Mouse (Mus musculus) intestine, embryonic 14.5 days (tissue): Measurements from ENCODE around the gene Atp1a3. TPM values are rescaled to one million over a fixed set of nuclear protein-coding genes. Genes with fewer than 3 reads are reported as not detected.

Experiments
- ATAC-seq: fragments of 200-750 bp; cut with Nextera tagmentation; replicated peaks from 2 replicates; pipeline ENCODE4 v1.8.0; 2017; ENCODE audit warnings: low read depth, moderate number of reproducible peaks, moderate TSS enrichment, moderate library complexity; ENCODE audit not compliant: low FRiP score, low TSS enrichment
- DNase-seq: peaks from one replicate; pipeline ENCODE4 v3.0.0-alpha.2; 2018; ENCODE audit warnings: low spot score
- H3K27ac ChIP-seq: fragments of 300-500 bp; sonication (generic); 2 replicates; pipeline ENCODE4 v1.5.1; 2014; ENCODE audit warnings: low read depth, mild to moderate bottlenecking, control low read depth
- H3K27me3 ChIP-seq: fragments of 300-500 bp; sonication (generic); replicated peaks from 2 replicates; pipeline ENCODE4 v1.6.1; 2014; ENCODE audit warnings: low read length, control low read depth; ENCODE audit not compliant: control insufficient read depth, insufficient read depth
- H3K36me3 ChIP-seq: fragments of 300-500 bp; sonication (generic); 2 replicates; pipeline ENCODE4 v1.6.1; 2014; ENCODE audit warnings: low read length, control low read depth; ENCODE audit not compliant: control insufficient read depth, insufficient read depth
- H3K4me1 ChIP-seq: fragments of 300-500 bp; sonication (generic); replicated peaks from 2 replicates; pipeline ENCODE4 v1.6.1; 2014; ENCODE audit warnings: low read length, control low read depth, mixed read lengths; ENCODE audit not compliant: control insufficient read depth, insufficient read depth
- H3K4me2 ChIP-seq: fragments of 300-500 bp; sonication (generic); 2 replicates; pipeline ENCODE4 v1.6.1; 2014; ENCODE audit warnings: low read length
- H3K4me3 ChIP-seq: fragments of 300-500 bp; sonication (generic); 2 replicates; pipeline ENCODE4 v1.5.1; 2014; ENCODE audit warnings: low read depth, low read length, control low read depth, mixed read lengths
- H3K9ac ChIP-seq: fragments of 300-500 bp; sonication (generic); 2 replicates; pipeline ENCODE4 v1.6.1; 2014; ENCODE audit warnings: mild to moderate bottlenecking, low read length
- H3K9me3 ChIP-seq: fragments of 300-500 bp; sonication (generic); 2 replicates; pipeline ENCODE4 v1.6.1; 2016; ENCODE audit warnings: low read length, control low read depth; ENCODE audit not compliant: control insufficient read depth
- WGBS: fragments of 180-500 bp; shearing (Covaris S2); extraction: QIAGEN DNeasy Blood & Tissue Kit; methylation state at CpG from one replicate; pipeline ENCODE4 v1.1.7; 2014; 5-methylcytosine and 5-hydroxymethylcytosine counted together
- polyA plus RNA-seq: library from polyadenylated mRNA; unstranded; fragments of >200 nt; fragmentation: Nextera tagmentation; extraction: Ambion mirVana; gene quantifications from 2 replicates; pipeline ENCODE4 v1.2.1, GENCODE M21; 2014

Atp1a3 gene
- polyA plus RNA-seq, 1 experiment from 2014 or later = 4.1 TPM

DNA sequence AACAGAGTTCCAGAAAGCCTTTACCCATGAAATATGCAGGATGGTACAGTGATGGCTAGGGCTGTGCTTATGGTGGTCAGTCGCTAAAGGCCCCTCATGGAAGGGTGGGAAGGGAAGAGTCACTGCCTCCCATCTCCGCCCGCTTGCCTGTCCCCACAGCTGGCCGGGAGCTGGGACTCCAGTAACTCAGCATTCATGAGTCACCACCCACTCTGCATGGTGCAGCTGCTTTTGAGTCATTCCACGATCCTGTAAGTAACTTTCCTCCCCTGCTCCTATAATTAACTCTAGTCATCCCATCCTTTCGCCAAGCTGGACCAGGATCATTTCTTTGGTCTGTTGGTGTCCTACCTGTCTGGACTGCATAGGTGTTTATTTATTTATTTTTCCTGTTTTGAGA, 12.7 kb downstream of the Atp1a3 start:
- no peak overlapping the region for H3K27ac ChIP-seq
- H3K9ac ChIP-seq = no peak overlapping the region
- no peaks in the 10 kb centered on the region for H3K36me3 ChIP-seq
- ATAC-seq (no peak), DNase-seq (no peak)
- no peaks in the 10 kb centered on the region for H3K9me3 ChIP-seq
- H3K4me1 ChIP-seq = no peaks in the 10 kb centered on the region
- H3K4me3 ChIP-seq = no peak overlapping the region
- 79% methylated on average over 6 of the region's 6 CpGs for WGBS
- no peak overlapping the region for H3K4me2 ChIP-seq
- H3K27me3 ChIP-seq = no peaks in the 10 kb centered on the region

DNA sequence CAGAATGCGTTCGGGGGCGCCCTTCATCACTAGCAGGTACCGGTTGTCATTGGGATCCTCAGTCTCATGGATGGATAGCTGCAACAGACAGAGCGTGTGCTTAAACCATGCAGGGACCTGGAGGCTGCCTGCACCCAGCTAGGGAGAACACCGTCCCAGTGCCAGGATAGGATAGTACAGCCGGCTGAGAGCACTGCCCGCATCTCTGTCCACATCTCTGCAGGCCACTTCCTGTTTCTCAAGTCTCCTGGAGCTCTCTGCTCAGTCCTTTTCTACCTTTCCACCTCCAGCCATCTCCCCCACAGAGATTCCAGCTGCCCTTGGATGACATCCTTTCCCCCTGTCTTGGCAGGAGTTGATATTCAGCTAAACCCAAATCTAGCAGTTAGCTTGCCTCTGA, 15.3 kb downstream of the Atp1a3 start:
- no peak overlapping the region for H3K9ac ChIP-seq
- H3K36me3 ChIP-seq = no peaks in the 10 kb centered on the region
- H3K9me3 ChIP-seq = no peaks in the 10 kb centered on the region
- H3K4me2 ChIP-seq = no peak overlapping the region
- ATAC-seq (no peak), DNase-seq (no peak)
- no peaks in the 10 kb centered on the region for H3K4me1 ChIP-seq
- 86% methylated on average over 8 of the region's 8 CpGs for WGBS
- no peak overlapping the region for H3K4me3 ChIP-seq
- no peak overlapping the region for H3K27ac ChIP-seq
- no peaks in the 10 kb centered on the region for H3K27me3 ChIP-seq

DNA sequence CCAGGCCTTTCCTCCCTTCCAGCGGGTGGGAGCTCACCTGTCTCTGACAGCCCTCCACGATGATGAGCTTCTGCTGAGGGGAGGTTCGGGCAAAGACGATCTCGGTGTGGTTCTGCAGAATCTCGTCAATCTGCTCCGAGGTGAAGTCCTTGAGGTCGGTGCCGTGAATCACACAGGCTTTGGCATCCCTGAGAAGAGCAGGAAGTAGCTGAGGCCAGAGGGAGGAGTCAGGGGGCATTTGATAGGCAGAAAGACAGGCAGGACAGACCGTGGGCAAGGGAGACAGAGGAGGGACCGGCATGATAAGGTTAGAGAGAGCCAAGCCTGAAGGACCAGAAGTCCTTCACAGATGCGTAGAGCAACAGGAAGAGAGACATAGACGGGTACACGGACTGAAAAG, 17.8 kb downstream of the Atp1a3 start:
- WGBS = 85% methylated on average over 14 of the region's 14 CpGs
- Histone ChIP-seq H3K4me2 (no peak overlapping the region), H3K9me3 (no peaks in the 10 kb centered on the region), H3K27me3 (no peaks in the 10 kb centered on the region), H3K36me3 (no peaks in the 10 kb centered on the region), H3K27ac (no peak overlapping the region), H3K4me1 (no peaks in the 10 kb centered on the region), H3K4me3 (no peak overlapping the region), H3K9ac (no peak overlapping the region)
- DNase-seq (no peak), ATAC-seq (no peak)

DNA sequence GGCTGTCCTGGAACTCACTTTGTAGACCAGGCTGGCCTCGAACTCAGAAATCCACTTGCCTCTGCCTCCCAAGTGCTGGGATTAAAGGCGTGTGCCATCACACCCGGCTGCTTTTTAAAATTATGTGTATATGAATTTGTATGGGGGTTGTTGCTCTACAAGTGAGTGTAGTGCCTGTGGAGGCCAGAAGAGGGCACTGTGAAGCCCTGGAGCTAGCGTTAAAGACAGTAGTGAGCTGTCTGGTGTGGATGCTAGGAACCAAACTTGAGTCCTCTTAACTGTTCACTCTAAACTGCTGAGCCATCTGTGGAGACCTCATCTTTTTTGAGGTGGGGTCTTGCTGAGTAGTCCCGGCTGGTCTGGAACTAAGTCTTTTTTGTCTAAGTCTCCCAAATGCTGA, 20.0 kb downstream of the Atp1a3 start:
- no peak overlapping the region for H3K9ac ChIP-seq
- H3K27me3 ChIP-seq = no peaks in the 10 kb centered on the region
- WGBS = 68% methylated on average over 5 of the region's 5 CpGs
- no peak overlapping the region for H3K4me3 ChIP-seq
- H3K27ac ChIP-seq = no peak overlapping the region
- no peaks in the 10 kb centered on the region for H3K4me1 ChIP-seq
- DNase-seq (no peak), ATAC-seq (no peak)
- no peak overlapping the region for H3K4me2 ChIP-seq
- no peaks in the 10 kb centered on the region for H3K36me3 ChIP-seq
- H3K9me3 ChIP-seq = no peaks in the 10 kb centered on the region

DNA sequence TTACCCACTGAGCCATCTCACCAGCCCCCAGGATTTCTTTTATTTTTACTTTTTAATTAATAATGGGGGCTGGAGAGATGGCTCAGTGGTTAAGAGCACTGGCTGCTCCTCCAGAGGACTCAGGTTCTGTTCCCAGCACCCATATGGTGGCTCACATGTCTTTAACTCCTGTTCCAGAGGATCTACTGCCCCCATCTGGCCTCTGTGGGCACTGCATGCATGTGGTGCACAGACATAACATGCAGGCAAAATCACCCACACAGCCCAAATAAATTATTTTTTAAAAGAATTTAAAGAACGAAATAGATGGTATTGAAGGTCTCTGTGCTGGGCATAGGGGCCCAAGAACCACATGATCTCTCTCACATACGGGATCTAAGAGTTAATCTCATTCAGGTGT, 21.5 kb downstream of the Atp1a3 start:
- WGBS = 84% methylated on average over 2 of the region's 2 CpGs
- Histone ChIP-seq H3K36me3 (no peaks in the 10 kb centered on the region), H3K4me3 (no peak overlapping the region), H3K27me3 (no peaks in the 10 kb centered on the region), H3K4me2 (no peak overlapping the region), H3K9ac (no peak overlapping the region), H3K9me3 (no peaks in the 10 kb centered on the region), H3K27ac (no peak overlapping the region), H3K4me1 (no peaks in the 10 kb centered on the region)
- DNase-seq = no peak
- ATAC-seq = no peak

DNA sequence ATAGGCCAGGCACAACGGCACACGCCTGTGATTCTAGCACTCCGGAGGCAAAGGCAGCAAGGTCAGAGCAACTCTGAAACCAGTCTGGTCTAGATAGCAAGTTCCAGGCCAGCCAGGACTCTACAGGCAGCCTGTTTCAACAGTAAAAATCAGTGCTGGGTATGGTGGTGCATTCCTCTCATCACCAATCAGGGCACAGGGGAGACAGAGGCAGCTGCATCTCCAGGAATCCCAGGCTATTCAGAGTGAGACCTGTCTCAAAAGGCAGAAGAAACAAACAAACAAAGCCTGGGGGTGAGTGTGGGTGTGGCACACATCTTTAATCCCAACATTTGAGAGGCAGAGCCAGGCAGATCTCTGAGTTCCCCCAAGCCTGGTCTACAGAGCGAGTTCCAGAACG, 22.4 kb downstream of the Atp1a3 start:
- Histone ChIP-seq H3K4me3 (no peak overlapping the region), H3K4me2 (no peak overlapping the region), H3K4me1 (no peaks in the 10 kb centered on the region), H3K9me3 (no peaks in the 10 kb centered on the region), H3K9ac (no peak overlapping the region), H3K27ac (no peak overlapping the region), H3K36me3 (no peaks in the 10 kb centered on the region), H3K27me3 (no peaks in the 10 kb centered on the region)
- ATAC-seq (no peak), DNase-seq (no peak)
- WGBS = 79% methylated on average over 5 of the region's 5 CpGs

DNA sequence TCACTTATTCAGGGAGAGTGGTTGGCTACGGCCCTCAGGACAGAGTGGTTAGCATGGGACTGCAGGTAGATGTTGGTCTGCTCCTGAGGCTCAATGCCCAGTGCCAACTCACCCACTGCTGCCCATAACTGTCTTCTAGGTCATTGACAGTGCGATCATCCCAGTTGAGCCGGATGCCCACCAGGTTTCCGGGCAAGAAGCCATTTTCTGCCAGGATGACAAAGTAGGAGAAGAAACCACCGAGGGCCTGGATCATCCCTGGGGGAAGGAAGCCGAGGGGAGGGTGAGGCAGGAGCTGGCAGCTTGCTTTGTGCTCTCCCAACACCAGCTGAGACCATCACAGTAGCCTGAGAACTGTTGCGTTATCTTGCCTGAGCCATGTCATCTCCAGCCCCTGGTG, 25.3 kb downstream of the Atp1a3 start:
- Histone ChIP-seq H3K4me2 (no peak overlapping the region), H3K4me1 (no peaks in the 10 kb centered on the region), H3K36me3 (no peaks in the 10 kb centered on the region), H3K4me3 (no peak overlapping the region), H3K9me3 (no peaks in the 10 kb centered on the region), H3K27ac (no peak overlapping the region), H3K9ac (no peak overlapping the region), H3K27me3 (no peaks in the 10 kb centered on the region)
- ATAC-seq = no peak
- 87% methylated on average over 7 of the region's 7 CpGs for WGBS
- DNase-seq = no peak

DNA sequence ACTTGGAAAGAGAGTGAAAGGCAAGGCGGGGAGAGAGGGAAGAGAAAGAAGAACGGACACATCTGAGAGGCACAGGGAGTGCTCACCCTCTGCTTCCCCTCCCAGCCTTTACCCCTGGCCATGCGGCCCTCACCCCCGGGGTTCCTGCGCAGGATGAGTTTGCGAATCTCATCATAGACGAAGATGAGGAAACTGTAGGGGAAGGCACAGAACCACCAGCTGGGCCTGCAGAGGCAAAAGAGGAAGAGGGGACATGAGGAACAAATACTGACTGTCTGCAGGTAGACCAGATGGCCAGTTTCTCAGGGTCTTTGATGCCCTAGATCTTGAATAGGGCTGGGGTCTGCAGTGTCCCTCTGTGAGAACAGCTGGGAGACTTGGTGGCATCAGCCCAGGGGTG, 27.0 kb downstream of the Atp1a3 start:
- no peak overlapping the region for H3K9ac ChIP-seq
- no peaks in the 10 kb centered on the region for H3K4me1 ChIP-seq
- DNase-seq = no peak
- ATAC-seq = no peak
- no peaks in the 10 kb centered on the region for H3K36me3 ChIP-seq
- no peak overlapping the region for H3K27ac ChIP-seq
- no peak overlapping the region for H3K4me2 ChIP-seq
- H3K27me3 ChIP-seq = no peaks in the 10 kb centered on the region
- H3K4me3 ChIP-seq = no peak overlapping the region
- no peaks in the 10 kb centered on the region for H3K9me3 ChIP-seq
- 73% methylated on average over 7 of the region's 7 CpGs for WGBS

DNA sequence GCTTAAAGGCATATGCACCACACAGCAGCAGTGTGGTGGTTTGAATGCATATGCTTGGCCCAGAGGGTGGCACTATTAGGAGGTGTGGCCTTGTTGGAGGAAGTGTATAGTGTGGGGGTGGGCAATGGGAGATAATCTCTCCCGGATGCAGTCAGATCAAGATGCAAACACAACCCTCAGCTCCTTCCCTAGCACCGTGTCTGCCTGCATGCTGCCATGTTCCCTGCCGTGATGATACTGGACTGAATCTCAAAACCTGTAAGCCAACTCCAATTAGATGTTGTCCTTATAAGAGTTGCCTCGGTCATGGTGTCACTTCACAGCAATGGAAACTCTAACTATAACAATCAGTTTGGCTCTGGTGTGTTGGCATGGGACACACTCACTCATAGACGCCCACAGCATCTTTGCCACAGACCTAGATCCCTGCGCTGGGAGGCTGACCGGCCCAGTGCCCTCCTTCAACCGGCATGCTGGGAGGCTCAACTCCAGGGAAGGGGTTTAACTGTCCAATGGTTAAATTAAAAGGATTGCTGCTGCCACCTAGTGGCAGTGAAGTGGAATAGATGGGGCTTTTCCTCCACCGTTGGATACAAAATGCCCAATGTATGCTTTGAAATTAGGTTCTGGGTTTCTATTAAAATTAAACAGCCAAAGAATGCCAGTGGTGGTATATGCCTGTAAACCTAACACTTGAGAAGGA, 30.7 kb downstream of the Atp1a3 start:
- DNase-seq (no peak), ATAC-seq (no peak)
- H3K4me2 ChIP-seq = no peak overlapping the region
- no peaks in the 10 kb centered on the region for H3K9me3 ChIP-seq
- no peaks in the 10 kb centered on the region for H3K4me1 ChIP-seq
- H3K27me3 ChIP-seq = no peaks in the 10 kb centered on the region
- H3K9ac ChIP-seq = no peak overlapping the region
- H3K4me3 ChIP-seq = no peak overlapping the region
- H3K36me3 ChIP-seq = no peaks in the 10 kb centered on the region
- H3K27ac ChIP-seq = no peak overlapping the region
- 33% methylated on average over 9 of the region's 9 CpGs for WGBS
